Mouse (Mus musculus): ENCODE measurements around the gene AC124502.3.

AC124502.3 gene

DNA sequence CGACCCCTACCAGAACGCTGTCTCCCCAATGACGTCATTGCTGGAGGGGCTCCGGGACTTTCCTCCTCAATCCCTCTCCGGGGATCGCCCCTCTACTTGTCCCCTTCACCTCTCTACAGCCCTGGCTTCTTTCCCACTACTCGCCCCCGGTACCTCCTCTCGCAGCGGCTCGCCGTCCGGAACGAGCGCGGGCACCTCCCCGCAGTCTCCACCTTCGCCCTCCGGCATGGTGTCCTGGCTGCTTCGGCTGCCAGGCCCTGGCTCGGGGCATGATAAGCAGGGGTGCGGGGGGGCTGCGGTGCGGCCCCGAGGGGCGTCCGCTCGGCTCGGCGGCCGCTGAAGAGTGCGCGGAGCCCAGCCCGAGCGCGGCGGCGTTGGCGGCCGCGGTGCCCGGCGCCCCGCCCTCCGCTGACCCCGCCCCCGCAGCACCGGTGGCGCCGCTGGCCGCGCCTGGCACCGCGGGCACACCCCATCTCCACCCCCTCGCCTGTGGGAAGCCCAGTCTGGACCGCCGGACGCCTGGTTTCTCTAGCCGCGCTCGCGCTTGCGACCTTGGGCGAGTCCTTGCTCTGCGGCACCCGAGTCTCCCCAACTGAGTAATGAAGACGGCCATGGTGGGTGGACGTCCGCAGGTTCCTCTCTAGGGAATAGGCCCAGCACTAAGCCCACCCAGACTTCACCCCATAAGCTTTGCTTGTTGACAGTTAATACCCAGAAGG is 46.6 kb downstream of the AC124502.3 start, which contains the start of gene Tmem151a:
Gene Tmem151a (minus strand): TSS at position 387 of the 719 bp plus-strand sequence.
- DNase-seq, result peak; percentile 76 to 86

DNA sequence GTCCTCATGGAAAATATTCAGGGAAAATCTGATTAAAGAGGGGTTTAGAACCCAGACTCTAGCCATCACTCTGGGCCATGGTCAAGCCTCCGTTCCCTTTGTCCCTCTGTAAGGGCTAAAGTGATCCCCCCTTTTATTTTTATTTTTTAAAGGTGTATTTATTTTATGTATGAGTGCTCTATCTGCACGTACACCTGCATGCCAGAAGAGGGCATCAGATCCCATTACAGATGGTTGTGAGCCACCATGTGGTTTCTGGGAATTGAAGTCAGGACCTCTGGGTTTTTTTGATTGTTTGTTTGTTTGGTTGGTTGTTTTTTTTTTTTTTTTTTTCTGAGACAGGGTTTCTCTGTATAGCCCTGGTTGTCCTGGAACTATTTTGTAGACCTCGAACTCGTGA is 47.8 kb downstream of the AC124502.3 start:
- peak in 1 of 2 experiments; percentile 14 for DNase-seq

DNA sequence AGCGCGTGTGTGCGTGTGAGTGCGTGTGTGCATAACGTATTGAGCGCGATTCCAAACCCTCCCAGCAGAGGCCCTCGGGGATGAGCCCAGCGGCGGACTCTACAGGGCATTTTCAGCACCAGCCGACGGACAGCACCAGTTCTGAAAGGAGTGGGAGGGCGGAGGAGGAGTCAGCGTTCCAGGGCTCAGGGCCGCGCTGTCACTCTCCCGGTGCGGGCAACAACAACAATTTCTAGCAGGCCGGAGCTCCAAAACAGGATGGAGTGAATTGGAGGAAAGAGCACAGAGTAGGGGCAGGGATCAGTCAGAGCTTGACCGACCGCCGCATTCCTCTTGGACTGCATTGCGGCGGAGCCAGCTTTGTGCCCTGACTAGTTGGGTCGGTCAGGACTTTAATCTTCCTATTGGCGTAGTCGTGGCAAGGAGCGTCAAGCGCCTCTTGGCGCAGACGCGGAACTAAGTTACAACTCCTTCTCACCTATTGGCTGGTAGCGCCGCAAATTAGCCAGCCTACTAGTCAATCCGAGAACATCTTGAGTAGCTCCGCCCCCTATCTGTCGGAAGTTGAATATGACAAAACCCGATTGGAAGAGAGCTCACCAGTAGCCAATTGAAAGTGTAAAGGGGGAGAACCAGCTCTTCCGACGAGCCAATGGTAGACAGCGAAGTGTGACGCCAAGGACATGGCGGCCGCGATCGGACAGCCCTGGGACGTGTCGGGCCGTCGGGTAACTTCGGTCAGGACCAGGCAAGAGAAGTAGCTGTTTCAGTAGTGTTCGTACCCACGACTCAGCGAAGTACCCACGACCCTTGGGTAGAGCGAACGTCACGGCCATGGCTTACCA is 49.4 kb downstream of the AC124502.3 start, which contains the start of gene Yif1a:
Gene Yif1a (plus strand): TSS at position 655 of the 845 bp plus-strand sequence.
- peak; percentile 90 to 98 for DNase-seq

DNA sequence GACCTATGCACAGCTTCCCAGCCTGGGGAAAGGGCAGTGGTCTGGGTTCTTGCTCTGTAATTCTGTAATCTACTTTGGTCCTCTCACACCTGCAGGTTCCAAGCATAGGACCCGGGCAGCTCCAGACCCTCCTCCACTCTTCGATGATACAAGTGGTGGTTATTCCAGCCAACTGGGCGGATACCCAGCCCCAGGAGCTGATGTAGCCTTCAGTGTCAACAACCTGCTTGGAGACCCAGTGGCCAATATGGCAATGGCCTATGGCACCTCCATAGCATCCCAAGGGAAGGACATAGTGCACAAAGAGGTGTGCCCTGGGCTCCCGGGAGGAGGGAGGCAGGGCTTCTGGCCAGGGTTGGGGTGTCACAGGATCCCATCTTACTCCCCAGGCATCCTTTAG is 50.6 kb downstream of the AC124502.3 start:
- DNase-seq, result peak in 1 of 2 experiments; percentile 31

DNA sequence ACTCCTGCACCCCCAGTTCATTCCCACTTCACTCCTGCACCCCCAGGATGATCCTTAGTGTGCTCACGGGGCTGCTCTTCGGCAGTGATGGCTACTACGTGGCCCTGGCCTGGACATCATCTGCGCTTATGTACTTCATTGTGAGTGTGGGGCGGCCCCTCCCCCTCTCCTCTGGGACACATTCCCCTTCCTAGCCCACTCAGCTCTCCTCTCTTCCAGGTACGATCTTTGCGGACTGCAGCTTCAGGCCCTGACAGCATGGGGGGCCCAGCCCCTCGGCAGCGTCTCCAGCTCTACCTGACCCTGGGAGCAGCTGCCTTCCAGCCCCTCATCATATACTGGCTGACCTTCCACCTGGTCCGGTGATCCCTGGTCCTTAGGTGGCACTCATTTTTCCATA is 53.4 kb downstream of the AC124502.3 start:
- DNase-seq, result peak in 1 of 2 experiments; percentile 22

DNA sequence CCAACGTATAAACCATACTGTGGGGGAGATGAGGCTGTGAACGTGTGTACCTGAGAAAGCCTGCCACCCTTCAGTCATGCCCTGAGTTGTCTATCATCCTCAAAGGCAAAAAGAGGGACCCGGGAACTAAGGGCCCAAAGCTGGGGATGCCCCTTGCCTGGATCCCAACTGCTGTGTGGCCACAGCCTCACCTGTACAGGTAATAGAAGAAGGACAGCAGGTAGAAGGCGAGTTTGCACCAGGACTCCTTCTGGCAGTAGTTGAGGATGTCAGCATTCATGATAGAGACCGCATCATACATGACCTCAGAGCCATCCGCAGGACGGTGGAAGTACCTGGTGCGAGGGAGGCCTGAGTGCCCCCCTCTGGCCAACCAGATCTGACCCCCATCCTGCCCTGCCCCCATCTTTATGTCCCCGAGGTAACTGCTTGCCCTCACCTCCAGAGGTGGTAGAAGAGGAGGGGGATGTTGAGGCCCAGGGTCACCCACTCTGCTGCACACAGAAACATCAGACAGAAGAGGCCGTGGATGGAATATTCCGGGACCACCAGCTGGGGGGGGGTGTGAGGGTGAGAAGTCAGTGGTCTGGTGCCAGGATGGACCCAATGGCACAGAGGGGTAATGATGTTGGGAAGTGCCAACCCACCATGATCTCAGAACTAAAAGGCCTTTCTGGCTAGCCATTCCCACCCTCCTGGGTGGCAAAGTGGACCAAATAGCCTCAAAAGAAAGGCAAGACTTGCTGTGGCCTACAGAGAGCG is 55.0 kb downstream of the AC124502.3 start:
- DNase-seq, result no peak

DNA sequence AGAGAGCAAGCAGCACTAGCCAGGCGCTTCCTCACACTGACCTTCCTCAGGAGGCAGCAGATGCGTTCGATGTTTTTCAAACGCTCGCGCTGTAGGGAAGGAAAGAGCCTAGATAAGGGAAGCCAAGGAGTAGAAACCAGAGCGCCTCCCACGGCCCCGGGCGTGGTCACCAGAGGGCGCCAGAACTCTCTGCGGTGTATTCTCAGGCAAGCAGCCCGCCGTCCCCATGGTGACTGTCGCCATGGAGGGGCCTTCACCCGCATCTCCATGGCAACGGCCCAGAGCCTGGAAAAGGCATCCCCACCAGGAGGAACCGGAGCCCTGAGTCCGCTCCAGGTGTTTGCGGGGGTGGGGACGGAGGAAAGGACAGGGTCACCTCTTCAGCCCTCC is 55.5 kb downstream of the AC124502.3 start:
- DNase-seq, result peak; percentile 96 to 98

DNA sequence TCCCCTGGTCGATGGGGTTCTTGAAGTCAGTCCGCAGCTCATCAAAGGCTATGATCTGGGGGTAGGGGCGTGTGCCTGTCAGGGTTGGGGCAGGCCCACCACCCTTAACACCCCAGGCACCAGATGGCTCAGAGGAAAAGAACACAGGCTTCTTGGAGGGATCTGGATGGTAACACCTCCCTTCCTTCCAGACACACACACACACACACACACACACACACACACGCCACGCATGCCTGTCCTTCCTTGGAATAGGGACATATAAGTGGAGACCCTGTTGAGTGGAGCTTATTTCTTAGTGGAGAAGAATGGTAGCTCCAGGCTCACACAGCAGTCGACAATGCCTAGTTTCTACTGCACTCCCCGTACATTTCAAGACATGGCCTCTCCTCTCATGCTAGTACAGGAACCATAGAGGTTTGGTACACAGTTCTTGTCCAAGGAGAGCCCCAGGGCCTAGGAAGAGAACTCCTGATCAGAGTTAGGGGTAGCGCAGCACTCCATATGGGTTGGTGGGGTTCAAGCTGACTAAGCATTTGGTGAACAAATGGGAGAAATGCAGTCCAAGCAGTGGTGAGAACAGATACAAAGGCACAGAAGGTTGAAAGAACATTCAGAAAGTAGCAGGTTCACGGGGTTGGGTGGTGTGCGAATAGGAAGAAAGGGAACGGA is 56.2 kb downstream of the AC124502.3 start:
- peak in 1 of 2 experiments; percentile 30 for DNase-seq

DNA sequence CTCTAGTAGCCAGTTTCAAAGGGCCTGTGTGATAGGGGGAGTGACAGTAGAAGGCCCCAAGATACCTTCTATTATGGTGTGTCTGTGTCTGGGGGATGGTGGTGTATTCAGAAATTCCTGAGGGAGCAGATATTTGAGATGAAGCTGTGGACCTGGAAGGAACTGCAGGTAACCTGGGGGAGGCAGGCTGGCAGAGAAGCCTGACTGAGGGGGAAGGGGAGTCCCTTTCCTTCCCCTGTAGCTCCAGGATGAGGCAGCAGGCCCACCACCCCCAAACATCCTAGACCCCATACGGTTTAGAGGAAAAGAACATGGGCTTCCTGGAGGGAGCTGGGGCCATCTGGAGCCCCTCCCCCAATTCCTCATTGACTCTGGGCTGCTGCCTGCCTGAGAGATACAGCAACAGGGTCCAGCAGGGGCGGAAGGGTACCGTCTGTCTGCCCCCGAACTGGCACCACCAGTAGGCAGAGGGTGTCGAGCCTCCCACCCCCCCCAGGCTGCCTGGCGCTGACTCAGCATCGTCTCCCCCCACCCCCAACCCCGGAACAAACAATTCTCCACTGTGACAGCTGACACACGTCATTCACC is 57.3 kb downstream of the AC124502.3 start:
- peak in 1 of 2 experiments; percentile 23 for DNase-seq

DNA sequence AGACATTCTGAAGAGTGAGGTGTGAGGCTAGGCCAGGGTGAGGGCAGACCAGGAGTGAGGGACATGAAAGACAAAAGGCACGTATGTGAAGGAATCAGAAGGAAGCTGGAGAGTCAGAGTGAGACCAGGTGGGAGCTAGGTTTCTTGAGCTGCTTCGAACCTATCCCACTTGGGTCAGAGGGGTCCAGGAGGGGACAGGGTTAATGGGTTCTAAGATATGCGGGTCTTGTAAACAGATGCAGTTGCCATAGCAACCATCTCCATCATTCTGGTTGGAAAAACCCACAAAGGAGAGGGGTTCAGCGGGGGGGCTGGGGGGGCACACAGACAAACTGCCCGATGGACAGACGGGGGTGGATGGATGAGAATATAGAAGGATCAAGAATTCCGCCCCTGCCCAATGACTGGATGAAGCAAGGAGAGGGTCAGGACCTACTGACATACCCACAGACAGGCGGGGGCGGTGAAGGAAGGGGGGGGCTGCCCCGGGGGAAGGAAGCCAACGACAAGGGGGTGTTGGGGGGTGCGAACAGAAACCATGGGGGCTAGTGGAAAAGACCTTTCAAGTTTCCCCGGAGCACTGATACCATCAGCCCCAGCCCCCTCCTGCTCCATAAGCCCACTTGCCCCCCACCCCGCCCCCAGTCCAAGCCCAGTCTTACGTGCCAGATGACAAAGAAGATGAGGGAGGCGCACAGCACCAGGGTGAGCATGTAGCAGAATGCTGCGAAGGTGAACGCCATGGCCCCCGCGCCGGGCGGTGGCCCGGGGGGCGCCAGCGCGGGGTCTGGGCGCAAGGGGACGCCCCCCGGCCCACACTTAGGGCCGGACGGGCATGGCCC is 59.1 kb downstream of the AC124502.3 start:
- DNase-seq, result peak in 1 of 2 experiments; percentile 16

DNA sequence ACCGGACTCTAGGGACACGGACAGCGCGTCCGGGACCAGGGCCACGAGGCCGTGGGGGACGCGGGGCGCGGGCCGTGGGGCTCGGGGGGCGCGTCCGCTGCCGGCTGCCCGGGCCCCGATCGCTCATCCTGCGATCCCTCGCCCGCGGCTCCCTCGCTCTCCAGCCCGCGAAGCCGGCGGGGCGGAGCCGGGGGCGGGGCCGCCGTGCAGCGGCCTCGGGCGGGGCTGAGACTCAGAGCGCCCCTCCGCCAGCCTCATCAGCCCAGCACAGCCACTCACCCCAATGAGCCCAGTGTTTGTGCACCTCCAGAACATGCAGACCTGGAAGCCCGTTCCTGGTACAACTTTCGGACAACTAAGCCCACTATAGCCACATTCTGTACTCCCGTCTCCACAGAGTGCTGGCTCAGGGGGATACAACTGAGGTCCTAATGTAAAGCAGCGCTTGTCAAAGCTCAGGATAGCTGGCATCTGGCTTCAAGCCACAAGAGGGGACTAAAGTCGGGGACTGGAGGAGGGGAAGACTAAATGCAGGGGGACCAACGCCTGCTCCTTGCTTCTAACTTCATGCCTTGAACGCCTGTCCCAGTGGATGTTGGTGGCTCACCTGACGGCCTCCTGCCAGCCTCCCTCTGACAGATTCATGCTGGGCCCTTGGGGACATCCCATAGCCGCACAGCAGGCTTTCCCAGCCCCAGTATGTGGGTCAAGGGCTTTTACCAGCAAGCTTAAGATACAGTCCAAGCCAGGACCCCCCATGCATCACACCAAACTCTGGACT is 59.9 kb downstream of the AC124502.3 start, which contains the start of gene Cnih2:
Gene Cnih2 (minus strand): TSS at position 159 of the 781 bp plus-strand sequence.
- peak; percentile 76 to 85 for DNase-seq

All from cerebellum, adult 18-20 months (tissue).